Mouse (Mus musculus): Measurements from ENCODE around the gene Ears2.
A peak's percentile ranks its signal among the peaks of the same experiment; 100 is the strongest.

Gene Ears2

DNA sequence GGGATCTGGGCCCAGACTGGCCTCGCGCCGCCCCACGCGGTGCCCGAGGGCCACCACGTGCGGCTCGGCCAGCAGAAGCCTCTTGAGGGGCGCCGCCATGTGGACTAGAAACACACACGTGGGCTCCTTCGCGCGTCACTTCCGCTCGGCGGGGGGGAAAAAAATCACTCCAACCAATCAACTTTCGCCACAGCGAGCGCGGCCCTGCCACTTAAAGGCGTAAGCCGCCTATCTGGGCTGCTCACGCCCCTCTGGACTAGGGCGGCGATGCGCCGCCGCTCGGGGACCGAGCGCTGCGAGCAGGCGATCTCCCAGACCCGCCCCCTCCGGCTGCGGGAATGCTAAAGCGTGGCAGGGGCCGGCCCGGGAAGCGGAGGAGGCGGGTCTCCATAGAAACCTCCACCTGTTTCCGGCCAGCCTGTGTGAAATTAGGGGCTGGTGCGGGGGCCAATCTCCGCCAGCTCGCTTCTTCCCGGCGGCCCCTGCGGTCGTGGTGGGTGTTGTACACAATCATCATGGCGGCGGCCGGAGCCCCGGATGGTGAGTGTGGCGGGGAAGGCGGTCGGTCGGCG lies at the start of gene Ears2, which contains the start of gene Ubfd1:
Ears2 (minus strand) TSS at position 319 of the 572 bp plus-strand sequence.
Ubfd1 (plus strand) TSS at position 231 of the 572 bp plus-strand sequence.
- peak; percentile 92 for DNase-seq

- DNase-seq: no peak
Observed at GRCm38 (mm10) chr7:122108206-122108605, 41.1 kb upstream of the Ears2 start.

DNA sequence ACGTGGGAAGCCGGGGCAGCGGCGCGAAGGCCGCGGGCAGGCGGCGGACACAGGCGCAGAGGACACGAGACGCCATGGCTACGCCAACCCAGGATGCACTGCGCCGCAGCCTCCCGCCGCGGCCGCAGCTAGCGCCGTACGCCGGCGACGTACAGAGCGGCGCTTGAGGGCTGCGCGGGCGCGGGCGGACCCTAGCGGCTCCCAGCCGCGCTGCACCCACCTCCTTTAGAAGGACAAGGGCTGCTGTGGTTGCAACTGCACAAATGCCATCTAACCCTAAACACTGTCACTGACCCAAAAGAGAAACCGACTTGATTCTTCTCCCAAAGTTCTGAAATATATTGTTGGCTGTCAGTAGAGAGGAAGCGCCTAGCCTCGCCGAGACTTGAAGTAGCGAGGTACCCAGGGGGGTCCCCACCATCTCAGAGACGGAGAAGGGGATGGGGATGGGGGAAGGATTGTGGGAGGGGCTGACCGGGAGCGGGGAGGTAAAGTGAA lies 34.7 kb upstream of the Ears2 start, which contains the start of gene Ndufab1:
Ndufab1 (minus strand) TSS at position 140 of the 498 bp plus-strand sequence.
- DNase-seq: peak; percentile 84

GRCm38 (mm10) chr7:122101014-122101746 lies 34.1 kb upstream of the Ears2 start:
- peak; percentile 54 for DNase-seq

- no peak for DNase-seq
Observed at GRCm38 (mm10) chr7:122099222-122099621, 32.2 kb upstream of the Ears2 start.

- DNase-seq: no peak
Observed at GRCm38 (mm10) chr7:122098009-122098408, 30.9 kb upstream of the Ears2 start.

- DNase-seq: no peak
Observed at GRCm38 (mm10) chr7:122094564-122095330, 27.7 kb upstream of the Ears2 start.

GRCm38 (mm10) chr7:122087195-122087982 lies 20.3 kb upstream of the Ears2 start:
- DNase-seq: no peak

- no peak for DNase-seq
Observed at GRCm38 (mm10) chr7:122081071-122081470, 14.0 kb upstream of the Ears2 start.

- no peak for DNase-seq
Observed at GRCm38 (mm10) chr7:122079798-122080554, 12.9 kb upstream of the Ears2 start.

- DNase-seq: no peak
Observed at GRCm38 (mm10) chr7:122074374-122074773, 7.3 kb upstream of the Ears2 start.

- DNase-seq: no peak
Observed at GRCm38 (mm10) chr7:122067517-122068381, 686 bp upstream of the Ears2 start.

DNA sequence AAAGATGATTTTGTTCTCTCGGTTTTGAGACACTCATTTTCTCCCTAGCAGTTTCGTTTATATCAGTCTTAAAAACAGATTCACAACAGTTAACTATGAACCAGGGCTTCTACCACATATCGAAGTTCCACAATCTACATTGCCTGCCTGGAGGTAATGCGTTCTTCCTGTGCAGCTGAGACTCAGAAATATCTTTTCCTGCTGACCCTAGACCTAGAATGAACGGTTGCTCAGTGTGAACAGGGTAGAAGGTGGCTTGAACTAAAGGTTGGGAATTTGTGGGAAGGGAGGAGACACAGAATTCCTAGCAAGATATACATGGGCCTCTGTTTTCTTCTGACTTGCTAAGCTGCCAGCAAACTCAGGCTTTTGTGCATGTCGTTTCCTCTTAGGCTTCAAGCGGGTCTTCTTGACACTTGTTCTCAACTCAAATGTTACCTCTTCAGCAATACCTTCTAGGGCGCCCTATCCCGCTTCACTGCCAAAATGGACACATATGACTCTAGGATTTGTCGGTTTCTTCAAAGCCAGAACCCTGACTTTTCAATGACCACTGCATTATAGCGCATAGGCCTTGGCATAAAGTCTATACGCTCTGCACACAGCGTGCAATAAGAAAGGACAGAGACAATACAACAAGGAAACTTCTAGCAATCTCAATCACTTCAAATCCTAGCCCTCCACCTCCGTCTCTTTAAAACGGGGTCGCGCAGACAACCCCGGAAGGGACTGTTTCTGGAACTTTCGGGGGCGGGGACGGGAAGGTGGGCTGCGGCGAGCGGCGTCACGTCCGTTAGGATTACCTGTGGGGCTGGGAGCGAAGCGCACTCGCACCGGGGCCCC lies 740 bp downstream of the Ears2 start:
- DNase-seq: no peak

DNA sequence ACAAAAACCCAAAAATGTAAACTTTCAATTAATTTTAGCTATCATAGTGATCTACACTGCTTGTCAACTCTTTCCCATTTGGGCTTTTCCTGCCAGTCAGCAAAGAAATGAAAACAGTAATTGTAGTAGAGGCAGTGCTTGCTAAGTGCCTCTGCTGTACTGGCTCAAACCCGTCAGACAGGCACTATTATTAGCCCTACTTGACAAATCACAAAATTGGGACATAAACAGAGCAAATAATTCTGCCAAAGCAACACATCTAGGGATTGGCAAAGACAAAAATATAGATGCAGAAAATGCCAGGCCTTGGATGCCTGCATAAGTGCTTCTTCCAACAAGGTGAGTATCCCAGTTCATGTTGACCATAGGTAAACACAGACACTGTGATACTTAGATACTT lies 1.4 kb downstream of the Ears2 start:
- DNase-seq: no peak

GRCm38 (mm10) chr7:122056633-122057032 lies 10.4 kb downstream of the Ears2 start:
- no peak for DNase-seq

DNA sequence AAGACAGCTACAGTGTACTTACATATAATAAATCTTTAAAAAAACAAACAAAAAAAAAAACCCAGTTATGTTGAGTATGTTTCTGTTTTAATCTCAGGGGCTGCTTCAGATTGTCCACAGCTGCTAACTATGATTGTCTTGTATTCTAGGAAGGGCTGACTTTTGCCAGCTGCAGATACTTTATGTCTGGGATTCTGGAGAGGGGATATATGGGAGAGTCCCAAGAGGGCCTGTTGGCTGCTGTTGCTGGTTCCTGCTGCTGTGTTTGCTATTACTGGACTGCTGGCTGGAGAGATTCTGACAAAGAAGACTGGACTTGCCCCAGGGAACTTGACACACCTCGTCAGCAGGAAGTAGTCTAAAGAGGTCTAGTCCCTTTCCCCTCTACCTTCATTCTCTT lies 16.2 kb downstream of the Ears2 start:
- no peak for DNase-seq

DNA sequence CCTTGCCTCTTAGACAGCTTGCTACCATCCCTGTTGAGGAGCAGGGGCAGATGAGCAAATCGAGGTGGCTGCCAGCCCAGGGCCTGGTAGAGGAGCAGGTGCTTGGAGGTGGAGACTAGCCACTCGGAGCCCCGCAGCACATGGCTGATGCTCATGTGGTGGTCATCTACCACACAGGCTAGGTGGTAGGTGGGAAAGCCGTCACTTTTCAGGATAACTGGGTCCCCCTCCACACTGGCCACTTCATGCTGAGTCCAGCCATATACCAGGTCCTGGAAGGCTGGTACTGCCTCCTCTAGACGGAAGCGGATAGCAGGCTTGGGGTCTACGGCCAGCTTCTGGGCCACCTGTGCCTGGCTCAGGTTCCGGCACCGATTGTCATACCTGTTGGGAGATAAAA lies 18.9 kb downstream of the Ears2 start:
- DNase-seq: no peak

DNA sequence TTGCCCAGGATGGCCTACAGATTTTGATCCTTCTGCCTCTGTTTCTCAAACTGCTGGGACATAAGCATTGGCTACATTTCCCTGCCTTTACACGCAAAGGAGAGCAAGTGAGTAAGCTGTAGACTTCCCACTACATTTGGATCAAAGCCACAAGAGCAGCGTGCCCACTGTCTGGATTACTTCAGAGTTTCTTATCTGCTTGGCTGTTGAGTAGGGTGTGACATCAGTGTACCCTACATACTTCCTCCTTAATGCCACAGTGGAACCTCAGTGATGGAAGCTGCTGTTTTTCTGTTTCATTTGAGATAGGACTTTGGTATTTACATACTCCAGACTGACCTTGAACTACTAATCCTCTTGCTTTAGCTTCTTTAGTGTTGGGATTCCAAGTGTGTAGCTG lies 20.2 kb downstream of the Ears2 start:
- no peak for DNase-seq

GRCm38 (mm10) chr7:122045711-122046110 lies 21.4 kb downstream of the Ears2 start:
- no peak for DNase-seq

GRCm38 (mm10) chr7:122045181-122045634 lies 21.9 kb downstream of the Ears2 start:
- DNase-seq: no peak

All from right cerebral cortex, postnatal 4 days (tissue).